Mouse (Mus musculus) gastrocnemius, adult 2 months (tissue): Measurements from ENCODE around the gene Tspo. TPM values are rescaled to one million over a fixed set of nuclear protein-coding genes. Genes with fewer than 3 reads are reported as not detected.

Experiments
- DNase-seq: peaks from one replicate; pipeline ENCODE4 v3.0.0; 2022
- H3K27ac ChIP-seq: fragments of 200-600 bp; 2 replicates; pipeline ENCODE4 v1.8.1; 2022; ENCODE audit warnings: mild to moderate bottlenecking
- H3K4me3 ChIP-seq: fragments of 200-600 bp; 2 replicates; pipeline ENCODE4 v1.8.1; 2022; ENCODE audit warnings: mild to moderate bottlenecking, moderate library complexity
- CTCF ChIP-seq: fragments of 200-600 bp; IDR thresholded peaks from 2 replicates; pipeline ENCODE4 v1.8.1; 2022; ENCODE audit warnings: antibody characterized with exemption, mild to moderate bottlenecking, moderate library complexity
- intact Hi-C: fragments of 180-260 bp; cut with DNase I; formaldehyde crosslinking; loops from one replicate; pipeline ENCODE4 v1.15.1; 2025
- long read RNA-seq, 2 experiments: library from polyadenylated mRNA; stranded (forward); transcript quantifications; one replicate each; pipeline ENCODE4 v2.0.0; 2021
- total RNA-seq, 2 experiments: library from RNA; stranded (reverse); gene quantifications; 2 replicates each; pipeline ENCODE4 v1.2.3; 2021

Tspo gene
- 10 to 100 TPM; 22.2 to 22.7 TPM for total RNA-seq
- long read RNA-seq, experiment 1, transcript Tspo-201 (4 exons, 837 nt) = major isoform, 15 of 16 reads
- long read RNA-seq, experiment 1, partial matches to known transcripts = 0 of 16 reads
- long read RNA-seq, experiment 1, other reads (novel, unspliced or antisense) = 1 of 16 reads
- long read RNA-seq, experiment 2, transcript Tspo-201 (4 exons, 837 nt) = major isoform, 17 of 20 reads
- long read RNA-seq, experiment 2, partial matches to known transcripts = 3 of 20 reads
- long read RNA-seq, experiment 2, other reads (novel, unspliced or antisense) = 0 of 20 reads

DNA sequence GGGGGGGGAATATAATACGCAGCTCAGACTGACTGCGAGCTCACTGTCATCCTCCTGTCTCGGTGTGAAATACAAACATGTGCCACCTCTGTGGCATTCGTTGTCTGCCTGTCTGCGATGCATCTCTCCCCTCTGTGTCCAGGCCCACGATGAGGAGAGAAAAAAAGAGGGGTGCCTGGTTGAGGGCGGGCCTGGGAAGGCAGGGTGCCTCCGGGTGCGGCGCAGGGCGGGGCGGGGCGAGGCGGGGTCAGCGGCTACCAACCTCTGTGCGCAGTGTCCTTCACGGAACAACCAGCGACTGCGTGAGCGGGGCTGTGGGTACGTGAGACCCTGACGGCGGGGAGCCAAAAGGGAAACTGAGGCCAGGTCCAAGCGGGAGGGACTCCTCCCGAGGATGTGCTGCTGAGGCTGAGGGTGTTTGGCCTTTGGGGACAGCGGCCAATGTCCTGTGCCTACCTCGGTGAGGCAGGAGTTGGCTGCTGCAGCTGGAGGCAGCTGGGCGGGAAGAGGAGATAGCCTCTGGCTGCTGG, at the start of gene Tspo, which contains the start of gene Mcat:
Tspo (plus strand) TSS at position 266 of the 530 bp plus-strand sequence.
Mcat (minus strand) TSS at position 461 of the 530 bp plus-strand sequence.
- no peak for TF ChIP-seq CTCF
- Histone ChIP-seq H3K27ac (peak within 1 kb of the TSS; percentile 89), H3K4me3 (peak within 1 kb of the TSS; percentile 84)
- intact Hi-C loops = no loop called here
- DNase-seq = peak; percentile 85

DNA sequence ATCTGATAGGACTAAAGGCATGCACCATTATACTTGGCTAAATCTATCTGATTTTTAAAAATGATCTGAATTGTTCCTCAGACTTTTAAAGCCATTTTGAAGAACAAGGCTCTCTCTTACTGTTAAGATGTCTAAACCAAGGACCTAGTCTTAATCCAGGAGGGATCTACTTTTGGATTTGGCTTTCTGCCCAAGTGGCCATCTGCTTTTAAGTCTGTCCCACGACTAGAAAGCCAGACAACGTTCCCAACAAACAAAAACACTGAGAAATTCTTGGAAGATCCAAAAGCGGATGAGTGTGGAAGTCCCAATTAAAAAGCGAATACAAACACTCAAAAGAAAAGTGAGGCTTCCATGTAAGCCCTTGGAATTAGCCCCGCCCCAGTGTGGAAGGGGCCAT, 48.4 kb upstream of the Tspo start:
- DNase-seq = no peak
- no peak for TF ChIP-seq CTCF
- Histone ChIP-seq H3K27ac (no peak overlapping the region), H3K4me3 (no peak overlapping the region)
- intact Hi-C loops = loop anchor here (5.0 to 10.0 kb wide), 3 partner anchors 133 to 700 kb away; no protein-coding TSS in a partner anchor

DNA sequence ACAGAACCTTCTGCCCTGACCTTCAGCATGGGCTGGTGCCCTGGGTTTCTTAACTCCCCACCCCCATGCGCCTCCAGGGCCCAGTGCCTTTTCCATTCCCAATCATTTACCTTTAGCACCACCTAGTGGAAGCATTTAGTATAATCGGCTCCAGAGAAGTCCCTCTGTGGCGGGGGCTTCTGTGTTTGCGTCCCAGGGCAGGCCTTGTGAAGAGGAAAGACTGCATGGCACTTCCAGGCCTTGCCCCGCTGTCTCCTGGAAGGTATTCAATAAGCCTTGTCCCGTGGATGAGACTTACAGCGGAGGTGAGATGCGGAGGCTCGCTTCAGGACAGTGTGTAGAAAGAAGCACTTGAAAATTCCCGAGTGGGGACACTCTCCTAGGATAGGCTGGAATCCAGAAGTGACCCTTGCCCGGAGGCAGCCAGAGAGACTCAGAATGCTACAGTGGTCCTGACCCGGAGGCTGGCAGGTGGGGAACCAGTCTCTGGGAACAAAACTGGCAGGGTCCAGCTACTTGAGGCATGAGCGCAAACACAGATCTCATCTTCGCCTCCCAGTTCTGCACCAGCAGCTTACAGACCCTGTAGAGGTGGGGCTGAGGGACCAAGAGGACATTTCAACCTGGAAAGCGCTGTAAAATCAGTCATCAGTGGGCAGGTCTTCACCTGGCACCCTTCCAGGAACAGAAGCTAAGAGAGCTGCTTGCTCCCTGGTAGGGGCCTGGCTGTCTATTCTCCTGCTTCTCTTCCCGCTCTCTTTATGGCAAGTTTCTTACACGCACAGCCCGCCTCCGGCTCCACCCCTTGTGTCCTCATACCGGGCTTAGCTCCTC, 45.0 kb upstream of the Tspo start:
- Histone ChIP-seq H3K4me3 (no peak overlapping the region), H3K27ac (0 out of 2 replicates have a peak overlapping the region, but pooled peaks have one; percentile 21)
- intact Hi-C loops = loop anchor here (5.0 to 10.0 kb wide), 3 partner anchors 136 to 704 kb away; no protein-coding TSS in a partner anchor
- TF ChIP-seq CTCF = peak; percentile 80
- DNase-seq = peak; percentile 77

DNA sequence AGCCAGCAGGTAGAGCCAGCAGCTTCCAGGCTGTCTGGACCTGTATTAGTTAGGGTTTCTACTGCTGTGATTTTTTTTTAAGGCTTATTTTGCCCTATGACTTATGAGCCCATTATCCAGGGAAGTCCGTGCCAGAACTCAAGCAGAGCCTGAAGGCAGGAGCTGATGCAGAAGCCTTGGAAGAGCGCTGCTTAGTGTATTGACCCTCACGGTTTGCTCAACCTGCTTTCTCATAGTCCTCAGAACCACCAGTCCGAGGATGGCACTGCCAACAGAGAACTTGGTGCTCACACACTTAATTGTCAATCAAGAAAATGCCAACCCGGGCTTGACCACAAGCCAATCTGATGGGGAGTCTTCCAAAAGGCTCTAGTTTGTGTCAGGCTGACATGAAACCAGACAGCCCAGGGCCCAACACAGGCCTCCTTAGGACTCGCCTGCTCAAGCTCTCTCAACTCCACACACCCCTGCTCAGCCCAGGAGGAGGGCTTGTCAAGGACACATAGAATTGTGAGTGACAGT, 42.5 kb upstream of the Tspo start:
- Histone ChIP-seq H3K27ac (0 out of 2 replicates have a peak overlapping the region, but pooled peaks have one; percentile 0), H3K4me3 (no peak overlapping the region)
- intact Hi-C loops = no loop called here
- DNase-seq = no peak
- TF ChIP-seq CTCF = no peak

DNA sequence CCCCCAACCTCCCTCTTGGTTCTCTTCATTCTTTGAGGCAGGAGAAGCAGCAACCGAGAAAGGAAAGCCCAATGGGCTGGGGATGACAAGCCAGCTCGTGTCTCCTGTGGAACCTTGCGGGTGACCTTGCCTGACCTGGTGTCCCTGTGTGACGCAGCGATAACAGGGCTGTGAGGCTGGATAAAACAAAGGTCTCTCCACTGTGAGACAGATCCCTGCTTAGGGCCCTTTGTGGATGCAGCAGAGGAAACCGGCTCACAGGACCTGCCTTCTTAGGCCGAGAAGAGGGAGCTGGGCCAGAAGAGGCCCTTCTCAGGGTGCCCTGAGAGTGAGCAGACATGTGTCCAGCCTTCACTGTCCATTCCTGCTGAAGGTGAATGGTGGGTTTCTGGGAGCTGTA, 40.2 kb upstream of the Tspo start:
- intact Hi-C loops = no loop called here
- Histone ChIP-seq H3K4me3 (no peak overlapping the region), H3K27ac (no peak overlapping the region)
- DNase-seq = no peak
- no peak for TF ChIP-seq CTCF

DNA sequence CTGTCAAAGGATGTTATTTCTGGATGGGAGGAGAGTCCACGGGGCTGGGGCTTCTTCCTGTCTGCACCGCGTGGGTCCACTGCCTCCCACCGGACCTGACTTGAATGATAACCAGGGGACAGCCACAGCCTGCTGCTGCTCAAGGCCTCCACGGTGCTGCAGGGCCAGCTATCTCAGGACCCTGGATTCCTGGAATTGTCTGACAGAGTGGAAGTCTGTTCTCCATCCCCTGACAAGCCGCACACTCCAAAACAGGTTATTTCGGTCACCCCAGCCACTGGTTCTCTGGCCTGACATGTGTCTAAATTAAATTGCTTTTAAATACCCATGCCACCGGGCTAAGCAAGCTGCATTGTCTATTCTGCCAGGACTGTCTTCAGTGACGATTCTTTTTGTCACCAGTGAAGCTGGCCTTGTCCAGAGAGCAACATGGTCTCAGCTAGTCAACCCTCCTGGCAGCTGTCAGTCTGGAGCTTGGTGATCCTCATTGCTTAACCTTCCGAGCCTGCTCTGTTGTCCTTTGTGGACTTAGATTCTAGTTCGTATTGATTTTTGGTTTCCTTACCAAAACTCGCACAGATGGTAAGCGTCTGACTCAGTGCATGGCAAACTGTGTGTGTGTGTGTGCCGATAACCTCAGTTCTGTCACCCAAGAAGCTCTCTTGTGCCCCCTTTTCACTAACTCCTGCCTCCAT, 39.6 kb upstream of the Tspo start:
- TF ChIP-seq CTCF = no peak
- DNase-seq = no peak
- Histone ChIP-seq H3K27ac (no peak overlapping the region), H3K4me3 (no peak overlapping the region)
- intact Hi-C loops = no loop called here

DNA sequence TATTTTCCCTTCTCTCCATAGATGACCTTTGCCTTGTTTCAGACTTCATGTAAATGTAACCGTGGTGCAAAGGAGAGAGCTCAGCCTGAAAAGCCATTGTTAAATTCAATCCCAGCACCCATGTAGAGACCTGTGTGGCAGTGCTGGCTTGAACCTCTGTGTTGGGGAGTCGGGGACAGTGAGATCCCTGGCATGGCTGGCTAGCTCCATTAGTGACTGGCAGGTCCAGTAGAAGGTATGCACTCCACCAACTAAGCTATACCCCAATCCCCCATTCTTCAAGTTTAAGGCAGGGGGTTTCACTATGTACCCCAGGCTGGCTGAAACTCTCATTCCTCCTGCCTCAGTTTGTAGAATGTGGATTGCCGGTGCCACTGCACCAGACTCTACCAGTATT, 39.1 kb upstream of the Tspo start:
- no peak for DNase-seq
- Histone ChIP-seq H3K4me3 (no peak overlapping the region), H3K27ac (no peak overlapping the region)
- TF ChIP-seq CTCF = no peak
- intact Hi-C loops = no loop called here

DNA sequence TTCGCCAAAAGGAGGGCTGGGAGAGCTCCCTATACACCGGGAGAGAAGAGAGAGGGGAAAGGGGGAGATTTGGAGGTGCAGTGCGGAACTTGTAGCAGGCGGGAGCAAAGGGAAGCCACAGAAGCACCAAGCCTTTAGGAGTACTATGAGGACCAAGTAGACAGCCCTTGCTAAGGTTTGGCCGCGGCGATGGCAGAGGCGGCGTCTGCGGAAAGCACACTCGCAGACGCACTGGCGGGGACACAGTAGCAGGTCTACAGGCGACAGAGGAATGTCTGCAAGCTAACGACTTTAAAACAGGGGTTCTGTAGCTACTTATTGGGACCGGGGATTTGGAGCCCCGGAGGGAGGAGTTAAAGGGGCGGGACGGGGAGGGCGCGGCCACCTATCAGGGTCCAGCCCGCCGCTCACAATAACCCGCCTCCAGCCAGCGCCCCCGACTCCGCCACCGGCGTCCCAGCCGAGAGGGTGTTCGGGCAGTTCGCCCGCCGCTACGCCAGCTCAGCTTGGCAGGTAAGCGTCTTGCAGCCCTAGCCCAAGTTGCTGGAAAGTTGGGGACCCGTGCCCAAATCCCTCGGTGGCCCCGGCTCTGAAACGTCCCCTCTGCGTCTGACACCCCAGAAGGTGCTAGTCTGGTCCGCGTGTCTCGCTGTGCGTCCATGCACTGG, 36.8 kb upstream of the Tspo start, which contains the start of gene Bik:
Bik (plus strand) TSS at position 439 of the 668 bp plus-strand sequence.
- TF ChIP-seq CTCF = no peak
- intact Hi-C loops = no loop called here
- peak within 1 kb of the TSS; percentile 92 for H3K4me3 ChIP-seq
- H3K27ac ChIP-seq = peak within 1 kb of the TSS; percentile 89
- DNase-seq = peak; percentile 78

DNA sequence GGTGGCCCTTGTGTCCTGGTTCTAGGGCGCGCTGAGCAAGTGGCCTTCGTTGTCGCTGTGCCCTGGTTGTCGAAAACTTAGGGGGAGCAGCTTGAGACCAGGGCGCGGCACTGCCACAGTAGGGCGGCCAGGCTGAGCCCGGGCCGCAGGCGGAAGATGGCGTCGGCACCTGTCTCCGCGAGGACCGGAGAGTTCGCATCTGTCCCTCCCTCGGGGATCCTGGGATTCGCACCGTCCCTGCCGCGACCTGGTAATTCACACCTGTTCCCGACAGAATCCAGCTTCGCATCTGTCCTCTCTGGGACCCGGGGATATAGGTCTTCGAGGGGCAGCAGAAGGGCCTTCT, 36.3 kb upstream of the Tspo start:
- H3K4me3 ChIP-seq = peak overlapping the region; percentile 92
- no peak for DNase-seq
- peak overlapping the region; percentile 89 for H3K27ac ChIP-seq
- TF ChIP-seq CTCF = no peak
- intact Hi-C loops = no loop called here

DNA sequence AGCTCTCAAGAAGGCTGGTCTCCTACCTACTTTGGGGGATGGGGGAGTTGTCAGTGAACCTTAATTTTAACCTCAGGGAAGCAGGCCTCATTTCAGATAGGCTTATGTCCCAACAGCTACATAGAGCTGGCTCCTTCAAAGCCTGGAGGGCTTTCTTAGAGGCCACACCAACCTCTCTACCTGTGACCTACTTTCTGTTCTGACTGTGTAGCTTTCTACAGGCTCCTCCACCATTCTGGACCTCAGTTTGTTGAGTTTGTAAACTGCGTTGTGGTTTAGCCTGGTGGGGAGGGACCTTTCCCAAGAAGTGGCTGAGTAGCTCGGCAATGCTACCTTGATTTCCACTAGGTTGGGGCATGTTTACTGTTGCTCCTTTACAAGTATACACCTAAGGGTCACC, 35.6 kb upstream of the Tspo start:
- H3K4me3 ChIP-seq = peak overlapping the region; percentile 92
- intact Hi-C loops = no loop called here
- peak overlapping the region; percentile 89 for H3K27ac ChIP-seq
- TF ChIP-seq CTCF = no peak
- no peak for DNase-seq

DNA sequence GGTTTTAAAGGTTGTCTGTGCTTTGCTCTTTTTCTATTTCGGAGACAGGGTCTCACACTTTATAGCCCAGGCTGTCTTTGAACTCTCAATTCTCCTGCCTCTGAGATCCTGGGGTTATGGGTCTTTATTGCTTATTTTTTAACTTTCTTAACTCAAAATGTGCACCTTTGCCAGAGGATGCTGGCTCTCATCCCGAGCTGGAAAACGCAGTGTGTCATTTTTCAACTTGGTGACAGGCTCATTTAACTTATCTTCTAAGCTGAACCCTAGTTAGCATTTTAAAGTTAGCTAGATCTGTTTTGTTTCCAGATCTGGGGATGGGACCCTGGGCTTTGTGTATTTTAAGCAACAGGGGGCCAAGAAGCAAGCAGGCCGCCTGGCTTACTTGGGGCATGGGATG, 34.5 kb upstream of the Tspo start:
- no peak for TF ChIP-seq CTCF

DNA sequence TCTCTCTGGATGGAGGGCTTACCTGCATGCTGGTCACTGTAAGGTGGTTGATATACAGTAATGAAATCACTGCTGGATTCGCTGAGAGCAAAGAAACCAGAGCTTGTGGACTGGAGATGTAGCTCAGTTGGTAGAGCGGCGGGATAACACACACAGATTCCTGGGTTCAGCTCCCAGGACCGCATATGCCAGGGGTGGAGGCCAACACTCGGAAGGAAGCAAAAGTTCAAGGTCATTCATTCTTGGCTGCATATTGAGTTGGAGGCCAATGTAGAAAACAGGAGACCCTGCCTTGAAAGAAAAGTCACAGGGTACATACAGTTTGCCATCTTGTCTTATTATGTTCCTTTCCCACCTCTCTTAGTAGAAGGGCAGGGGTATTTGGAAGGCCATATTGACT, 33.6 kb upstream of the Tspo start:
- Histone ChIP-seq H3K4me3 (peak overlapping the region; percentile 92), H3K27ac (peak overlapping the region; percentile 89)
- intact Hi-C loops = no loop called here
- TF ChIP-seq CTCF = no peak
- no peak for DNase-seq

More for the DNA sequence above, 34.5 kb upstream of the Tspo start:
- intact Hi-C loops = no loop called here
- Histone ChIP-seq H3K27ac (peak overlapping the region; percentile 89), H3K4me3 (peak overlapping the region; percentile 92)
- DNase-seq = no peak
